Mouse (Mus musculus) layer of hippocampus, postnatal 25 days (tissue): Measurements from ENCODE around the gene Gabrb1. TPM values are rescaled to one million over a fixed set of nuclear protein-coding genes. Genes with fewer than 3 reads are reported as not detected.

ENCODE experiments used
- DNase-seq, 2 experiments: peaks; one replicate each; pipeline ENCODE4 v3.0.0; 2022; ENCODE audit warnings: mixed read lengths in 2 of 2, low spot score in 1 of 2; ENCODE audit errors: extremely low spot score in 1 of 2
- total RNA-seq, 2 experiments: library from RNA; stranded (reverse); gene quantifications; 2 replicates each; pipeline ENCODE4 v1.2.3; 2021

Gabrb1 gene
- total RNA-seq, 2 experiments from 2014 or later, result 123 to 132 TPM

DNA sequence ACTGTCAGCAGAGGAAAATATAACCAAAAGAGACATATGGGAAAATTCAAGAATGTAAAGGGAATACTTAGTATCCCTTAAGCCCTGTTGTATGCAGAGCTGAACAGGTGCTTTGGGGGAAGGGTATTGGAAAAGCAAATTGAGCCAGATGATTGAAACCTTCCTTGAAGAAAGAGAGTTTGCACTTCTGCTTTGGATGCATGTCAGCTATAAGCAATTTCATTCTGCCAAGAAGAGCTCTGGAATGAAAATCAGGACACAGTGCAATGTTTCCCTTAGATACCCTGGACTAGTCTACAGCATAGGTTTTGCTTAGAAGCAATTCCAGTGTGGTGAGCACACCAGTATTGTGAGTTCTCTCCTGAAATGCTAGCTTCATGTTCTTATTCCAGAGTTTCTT lies 170.4 kb downstream of the Gabrb1 start:
- no peak for DNase-seq

DNA sequence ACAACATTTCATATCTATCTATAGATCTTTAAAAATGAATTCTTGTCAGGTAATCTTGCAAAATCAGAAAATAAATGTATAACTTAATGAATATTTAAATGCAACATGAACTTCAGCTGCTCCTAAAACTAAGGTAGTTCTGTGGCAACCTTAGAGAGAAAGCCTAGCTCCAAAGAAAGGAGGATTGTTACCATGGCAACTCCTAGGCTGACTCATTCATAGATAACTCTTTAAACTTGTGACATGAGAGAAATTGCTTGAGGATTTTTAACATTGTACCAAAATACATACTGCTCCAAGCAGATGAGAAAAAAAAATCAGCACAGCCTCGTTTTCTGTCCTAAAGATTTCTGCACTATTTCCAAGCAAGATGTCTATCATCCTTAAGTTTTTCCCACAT lies 171.1 kb downstream of the Gabrb1 start:
- DNase-seq, result no peak

DNA sequence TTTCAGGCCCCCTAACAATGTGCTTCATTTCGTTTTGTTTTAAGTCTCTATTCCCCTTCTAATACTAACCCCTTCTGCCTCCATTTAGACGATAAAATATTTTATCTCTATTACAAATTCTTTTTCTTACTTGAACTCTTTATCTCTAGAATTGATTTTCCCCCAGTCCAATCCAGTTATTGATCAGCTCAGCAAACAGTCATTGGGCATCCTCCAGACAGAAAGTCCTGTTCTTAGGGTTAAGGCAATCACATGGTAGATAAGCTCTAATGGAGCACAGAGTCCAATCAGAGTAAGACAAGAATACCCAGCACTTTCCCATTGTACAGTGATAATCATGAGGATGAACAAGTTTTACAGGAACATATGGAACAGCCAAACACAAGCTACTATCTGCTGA lies 172.4 kb downstream of the Gabrb1 start:
- no peak for DNase-seq

DNA sequence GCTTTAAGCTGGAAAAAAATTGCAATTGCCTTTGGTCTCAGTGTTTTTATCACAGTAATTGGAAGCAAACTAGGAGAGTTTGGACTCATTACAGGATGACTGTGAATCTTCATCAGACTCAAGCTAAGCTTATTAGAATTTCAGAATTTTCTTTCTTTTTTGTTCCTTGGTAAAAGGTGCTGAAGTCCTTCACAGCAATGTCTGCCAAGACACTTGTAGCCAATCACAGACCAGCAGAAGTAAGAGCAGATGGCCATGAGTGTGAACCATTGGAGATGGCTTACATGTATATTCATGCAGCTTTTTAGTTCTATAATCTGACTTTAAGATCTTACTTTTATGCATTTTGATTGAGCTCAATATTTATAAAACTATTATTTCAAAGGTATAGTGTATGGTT lies 184.3 kb downstream of the Gabrb1 start:
- no peak for DNase-seq

DNA sequence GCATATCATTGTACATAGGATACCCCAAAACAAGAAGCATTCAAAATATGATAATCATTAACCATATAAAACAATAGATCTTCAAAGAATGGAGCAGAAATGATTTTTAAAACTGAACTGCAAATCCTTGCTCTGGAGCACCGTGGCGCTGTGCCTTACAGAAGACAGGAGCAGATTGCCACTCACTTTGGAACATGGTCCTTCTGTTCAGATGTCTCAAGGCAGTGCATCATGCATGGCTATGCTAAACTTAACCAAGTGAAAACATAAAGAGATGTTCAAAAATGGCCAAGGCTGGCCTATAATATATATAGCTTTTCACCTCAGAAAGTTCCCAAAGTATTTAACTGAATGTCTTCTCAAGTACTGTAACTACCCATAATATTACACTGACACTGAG lies 240.3 kb downstream of the Gabrb1 start:
- no peak for DNase-seq

DNA sequence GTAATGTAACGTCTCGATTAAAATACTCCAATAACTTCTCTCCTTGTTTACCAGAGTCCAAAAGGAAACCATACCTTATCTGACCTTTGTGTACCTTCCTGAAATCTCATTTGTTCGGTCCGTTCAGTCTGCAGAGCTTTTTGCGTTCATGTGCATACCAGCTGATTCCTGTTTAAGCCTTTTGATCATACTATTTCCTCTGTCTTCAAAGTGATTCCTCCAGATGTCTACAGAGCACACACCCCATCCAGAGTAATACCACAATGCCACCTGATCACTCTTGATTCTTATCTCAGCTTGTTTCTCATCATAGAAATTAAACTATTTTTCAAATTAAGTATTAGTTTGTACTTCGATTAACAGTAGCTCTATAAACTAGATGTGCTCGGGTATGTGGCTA lies 245.5 kb downstream of the Gabrb1 start:
- DNase-seq, result no peak

DNA sequence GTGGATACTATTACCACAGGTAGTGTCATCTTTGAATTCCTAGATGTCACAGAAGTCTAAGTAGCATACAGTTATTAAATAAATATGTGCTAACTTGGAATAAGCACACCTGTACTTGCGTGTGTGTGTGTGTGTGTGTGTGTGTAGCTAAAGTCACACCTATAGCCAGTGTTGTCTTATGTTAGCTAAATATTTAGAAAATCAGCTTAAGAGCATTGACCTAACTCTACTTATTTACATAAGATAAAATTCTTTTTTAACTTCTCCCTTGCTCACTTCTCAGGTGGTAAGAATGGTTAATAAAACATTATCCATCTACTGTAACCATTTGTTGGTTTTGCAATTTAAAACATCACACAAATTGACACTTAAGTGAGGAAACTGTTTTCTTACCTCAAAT lies 256.1 kb downstream of the Gabrb1 start:
- no peak for DNase-seq

DNA sequence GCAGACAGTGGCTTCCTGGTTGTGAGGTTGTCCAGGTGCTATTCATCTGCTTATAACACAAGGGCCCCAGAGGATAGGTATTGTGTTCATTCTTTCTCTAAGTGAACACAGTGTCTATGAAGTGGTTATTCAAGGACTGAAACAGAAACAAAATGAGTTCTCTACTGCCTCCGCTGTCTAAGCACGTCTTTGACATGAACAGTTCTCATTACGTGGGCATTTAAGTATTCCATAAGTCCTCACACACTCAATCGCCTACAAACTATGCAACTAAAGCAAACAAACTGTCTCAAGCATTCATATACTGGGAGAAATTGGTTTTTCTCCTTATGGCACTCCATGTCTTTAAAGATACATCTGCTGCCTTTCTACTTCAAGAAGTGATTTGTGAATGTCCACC lies 257.8 kb downstream of the Gabrb1 start:
- no peak for DNase-seq

DNA sequence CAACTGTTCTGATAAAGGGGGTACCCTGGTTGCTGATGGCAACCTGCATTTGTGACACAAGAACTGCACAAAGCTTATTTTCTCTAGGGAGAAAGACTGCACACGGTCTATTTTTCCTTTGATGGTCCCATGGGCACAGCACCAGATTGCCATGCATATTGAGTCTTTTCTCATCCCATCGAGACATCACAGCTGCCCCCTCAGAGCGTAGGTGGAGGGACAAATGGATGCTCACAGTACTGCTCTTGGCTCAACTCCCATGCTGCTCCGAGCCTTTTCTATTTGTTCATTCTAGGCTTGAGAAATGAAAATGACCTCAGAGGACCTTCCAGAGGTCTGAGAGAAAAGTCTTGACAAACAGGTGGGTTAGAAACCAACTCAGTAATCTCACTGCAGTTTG lies 259.3 kb downstream of the Gabrb1 start:
- DNase-seq, result peak; percentile 36 to 48

DNA sequence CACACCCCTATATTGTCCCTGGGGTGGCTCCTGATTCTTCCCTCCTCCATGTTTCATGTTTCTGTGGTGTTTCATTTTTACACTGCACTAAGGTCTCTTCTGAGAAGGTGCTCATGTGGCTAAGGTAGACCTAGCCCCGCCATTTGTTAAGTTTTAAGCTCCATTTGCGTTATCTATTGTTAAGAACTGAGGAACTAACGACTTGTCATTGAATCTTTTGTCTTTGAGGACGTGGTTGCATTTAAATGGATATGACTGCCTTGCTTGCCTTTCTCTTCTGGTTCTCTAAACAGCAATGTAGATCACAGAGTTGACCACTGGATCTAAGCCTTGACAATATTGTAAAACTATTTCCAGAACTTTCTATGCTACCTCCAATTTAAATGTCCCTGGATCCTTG lies 265.7 kb downstream of the Gabrb1 start:
- DNase-seq, result no peak

DNA sequence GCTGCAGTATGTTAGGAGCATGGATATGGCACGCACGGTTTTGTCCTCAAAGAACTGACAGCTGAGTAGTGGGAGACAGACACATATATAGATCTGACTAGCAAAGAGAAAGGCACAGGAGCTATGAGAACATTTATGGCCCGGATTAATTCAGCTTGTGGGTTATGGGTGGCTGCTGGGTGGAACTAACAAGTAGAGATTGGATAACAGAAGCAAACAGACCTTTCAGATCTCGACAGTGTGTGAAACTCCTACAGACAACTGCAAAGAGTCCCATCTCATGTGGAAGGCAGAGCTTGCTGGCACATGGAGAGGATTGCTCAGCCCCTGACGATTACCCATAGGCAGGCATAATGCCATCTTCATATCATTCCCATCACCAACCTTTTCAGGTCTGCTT lies 268.4 kb downstream of the Gabrb1 start:
- DNase-seq, result no peak

DNA sequence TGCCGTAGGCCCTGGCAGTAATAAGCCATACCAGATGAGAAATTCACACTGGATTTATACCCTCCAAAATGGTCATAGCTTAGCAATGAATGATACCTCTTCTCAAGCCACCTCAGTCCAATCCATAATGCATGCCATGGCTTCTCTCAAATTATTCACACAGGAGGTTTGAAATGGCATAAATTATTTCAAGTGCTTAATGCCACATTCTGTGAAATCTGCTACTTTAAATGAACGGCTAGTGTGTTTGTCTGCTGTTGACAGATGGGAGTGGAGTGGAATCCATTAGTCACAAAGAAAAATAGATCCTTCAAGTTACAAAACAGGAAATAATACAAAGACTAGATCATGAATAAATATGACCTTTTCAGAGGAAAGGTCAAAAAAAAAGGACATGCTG lies 272.1 kb downstream of the Gabrb1 start:
- DNase-seq, result no peak

DNA sequence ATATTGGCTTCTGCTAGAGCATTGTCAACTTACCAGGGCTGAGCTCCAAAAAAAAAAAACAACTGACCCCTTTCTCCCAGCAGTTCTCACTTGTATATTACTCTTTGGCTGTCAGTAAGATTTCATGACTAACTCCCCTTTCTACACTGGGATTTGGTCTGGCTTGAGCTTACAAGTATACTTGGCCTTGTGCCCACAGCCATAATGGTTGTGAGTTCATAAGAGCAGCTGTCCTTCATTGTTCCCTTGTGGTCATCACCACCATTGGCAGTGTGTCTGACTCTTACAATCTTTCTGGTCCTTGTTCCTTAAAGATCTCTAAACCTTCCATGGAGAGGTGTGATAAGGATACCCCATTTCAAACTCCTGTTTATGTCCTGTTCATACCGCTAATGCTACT lies 293.5 kb downstream of the Gabrb1 start:
- DNase-seq, result no peak

DNA sequence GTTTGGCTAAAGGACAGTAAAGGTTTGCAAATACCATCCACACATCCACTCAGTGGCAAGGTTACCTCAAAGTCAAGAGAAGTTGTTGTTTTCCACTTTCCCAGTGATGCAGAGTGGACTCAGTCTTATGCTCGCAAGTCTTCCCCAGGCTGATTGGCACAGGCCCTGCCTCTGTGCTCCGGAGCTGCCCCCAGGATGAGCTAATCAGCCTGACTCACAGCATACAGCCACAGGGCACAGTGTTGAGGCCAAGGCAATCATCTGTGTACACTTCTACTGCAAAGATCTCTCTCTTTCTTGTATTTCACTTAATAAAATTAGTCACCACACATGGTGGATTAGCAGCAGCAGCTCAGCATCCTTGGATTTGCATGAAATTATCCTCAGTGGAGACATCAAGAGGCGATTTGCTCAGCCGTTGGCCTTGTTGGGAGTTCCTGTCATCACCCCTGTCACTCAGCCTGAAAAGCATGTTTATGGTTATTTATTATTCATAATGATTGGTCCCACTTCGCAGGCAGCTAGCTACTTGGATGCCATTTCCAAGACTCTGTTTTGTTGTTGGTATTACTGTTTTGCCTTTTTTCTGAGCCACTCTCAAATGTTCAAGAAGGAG lies 297.3 kb downstream of the Gabrb1 start:
- DNase-seq, result no peak

DNA sequence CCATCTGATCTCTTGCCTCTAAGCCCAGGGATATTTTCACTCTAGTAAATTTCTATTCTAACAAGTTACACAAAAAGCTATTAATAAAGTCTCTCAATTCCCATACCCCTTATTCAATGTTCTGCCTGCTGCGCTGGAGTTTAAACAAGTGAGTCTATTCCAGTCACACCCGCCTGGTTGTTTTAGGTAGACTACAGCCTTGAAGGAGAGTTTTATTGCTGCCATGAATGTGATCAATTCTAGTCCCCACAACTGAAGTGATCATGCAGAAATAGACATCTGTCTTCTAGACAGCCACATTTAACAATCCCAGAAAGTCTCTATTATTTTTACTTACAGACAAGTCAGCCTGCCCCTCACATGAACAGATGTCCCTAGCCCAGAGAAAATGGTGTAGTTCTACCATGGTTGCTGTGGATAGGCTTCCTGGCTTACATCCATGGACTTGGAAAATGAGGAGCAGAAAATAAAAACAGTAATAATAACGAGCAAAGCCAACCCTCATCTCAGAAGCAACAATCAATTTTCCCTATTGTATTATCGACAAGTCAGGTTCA lies 307.0 kb downstream of the Gabrb1 start:
- no peak for DNase-seq

DNA sequence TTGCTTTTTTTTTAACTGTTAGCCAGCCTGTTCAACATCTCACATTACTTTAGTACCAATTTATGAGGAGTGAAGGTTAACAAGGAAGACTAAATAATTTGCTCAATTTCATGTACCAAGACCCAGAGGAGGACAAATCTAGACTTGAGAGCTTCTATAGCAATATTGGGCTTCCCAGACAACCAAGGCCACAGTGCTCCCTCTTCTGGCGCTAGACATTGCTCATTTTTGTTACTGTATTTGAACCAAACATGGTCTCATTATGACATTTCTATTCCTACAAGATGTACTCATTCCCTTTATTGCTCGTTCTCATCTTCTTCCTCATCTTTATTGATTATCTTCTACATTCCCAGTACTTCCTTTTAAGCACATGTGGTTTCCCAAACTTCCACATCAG lies 307.6 kb downstream of the Gabrb1 start:
- DNase-seq, result no peak

DNA sequence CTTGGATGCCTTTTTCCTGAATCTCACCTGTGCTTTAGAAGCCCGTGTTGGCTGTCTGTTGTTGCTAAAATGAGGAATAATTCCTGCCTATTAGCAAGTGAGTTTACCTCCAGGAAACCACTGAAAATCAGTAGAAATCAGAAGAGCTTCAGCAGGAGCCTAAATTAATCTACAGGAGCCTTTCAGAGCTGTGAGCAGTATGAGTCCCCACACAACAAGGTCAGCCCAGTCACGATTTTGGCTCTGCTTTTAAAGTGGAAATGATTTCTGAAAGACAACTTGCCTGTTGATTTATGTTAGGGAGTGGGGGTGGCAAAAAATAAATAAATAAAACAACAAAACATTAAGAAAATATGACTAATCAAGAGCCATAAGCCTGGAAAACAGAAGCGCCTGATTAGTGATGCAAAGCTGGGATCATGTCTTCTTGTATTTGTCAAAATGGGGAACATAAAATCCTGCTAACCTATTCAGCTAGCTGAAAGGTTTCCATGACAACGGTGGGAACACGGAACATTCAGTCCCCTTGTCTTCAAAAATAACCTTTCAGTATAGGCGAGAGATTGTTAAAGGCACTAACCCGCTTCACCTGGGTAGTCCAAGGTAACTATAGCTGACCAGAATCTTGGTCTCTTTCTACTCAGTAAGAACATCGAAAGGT lies 312.4 kb downstream of the Gabrb1 start:
- no peak for DNase-seq

DNA sequence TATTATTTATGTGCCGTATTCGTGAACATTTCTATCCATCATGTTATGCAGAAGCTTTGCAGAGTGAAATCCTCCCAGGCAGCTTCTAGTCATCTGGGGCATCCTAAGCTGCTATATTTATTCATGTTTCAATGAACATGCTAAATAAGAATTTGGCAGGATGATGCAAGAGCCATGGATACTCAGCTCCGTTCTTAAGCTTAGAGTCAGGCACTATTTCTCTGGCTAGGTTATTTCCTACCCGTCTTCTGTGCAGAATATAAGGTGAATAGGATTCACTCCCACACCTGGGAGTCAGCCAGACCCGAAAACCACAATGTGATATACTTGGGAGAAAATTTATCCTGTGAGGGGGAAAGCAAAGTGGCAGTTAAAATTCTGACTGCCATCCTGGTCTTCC lies 314.9 kb downstream of the Gabrb1 start:
- no peak for DNase-seq

DNA sequence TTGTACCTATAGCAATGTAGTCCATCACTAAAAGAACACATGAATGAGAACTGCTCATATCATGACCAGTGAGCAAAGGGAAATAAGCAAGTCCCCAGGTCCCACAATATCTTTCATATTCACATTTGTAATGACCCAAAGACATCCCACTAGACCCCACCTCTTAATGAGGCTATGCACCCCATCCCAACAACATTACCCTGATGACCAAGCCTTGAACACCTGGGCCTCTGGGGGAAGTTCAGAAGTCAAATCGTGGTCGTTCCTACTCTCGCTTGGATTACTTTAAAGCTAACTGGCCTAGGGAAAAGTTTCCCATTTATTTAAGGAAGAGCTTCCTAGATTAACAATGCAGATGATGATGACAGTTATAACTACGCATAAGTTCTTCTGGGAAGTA lies 318.2 kb downstream of the Gabrb1 start:
- DNase-seq, result no peak

DNA sequence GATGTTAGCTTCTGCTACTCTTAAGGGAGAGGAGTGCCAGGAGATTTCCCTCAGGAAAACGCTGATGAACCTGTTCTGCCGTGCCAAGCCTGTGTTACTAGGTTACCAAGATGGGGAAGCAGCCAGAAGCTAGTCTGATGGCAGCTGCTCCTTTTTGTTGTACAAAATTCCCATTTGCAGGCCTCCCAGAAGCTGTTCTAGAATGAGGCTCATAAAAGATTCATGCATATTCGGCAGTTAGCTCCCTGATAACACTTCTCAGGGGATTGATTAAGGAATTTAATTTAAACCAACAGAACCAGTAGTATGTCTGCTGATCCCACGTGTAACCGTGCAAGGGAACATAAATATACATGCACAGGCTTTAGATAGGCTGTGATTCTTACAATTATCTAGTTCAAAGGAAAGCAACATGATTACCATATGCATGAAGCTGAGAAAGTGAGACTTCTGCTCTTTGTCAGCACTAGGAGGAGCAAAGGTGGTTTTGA lies 318.7 kb downstream of the Gabrb1 start:
- peak in 1 of 2 experiments; percentile 51 for DNase-seq

DNA sequence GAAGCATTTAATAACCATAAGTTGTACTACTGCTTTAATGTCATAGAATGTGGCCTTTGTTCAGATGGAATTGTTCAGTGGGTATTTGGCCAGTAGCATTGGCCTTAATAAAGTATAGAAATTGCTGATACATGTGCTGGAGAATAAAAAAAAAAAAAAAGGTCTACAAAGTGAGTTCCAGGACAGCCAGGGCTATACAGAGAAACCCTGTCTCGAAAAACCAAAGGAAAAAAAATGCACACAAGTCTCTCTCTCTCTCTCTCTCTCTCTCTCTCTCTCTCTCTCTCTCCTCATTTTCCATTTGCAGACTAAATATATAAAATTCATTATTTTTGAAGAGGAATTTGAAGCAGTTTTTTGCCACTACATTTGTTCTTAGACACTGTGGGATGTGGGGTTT lies 328.6 kb downstream of the Gabrb1 start:
- no peak for DNase-seq

DNA sequence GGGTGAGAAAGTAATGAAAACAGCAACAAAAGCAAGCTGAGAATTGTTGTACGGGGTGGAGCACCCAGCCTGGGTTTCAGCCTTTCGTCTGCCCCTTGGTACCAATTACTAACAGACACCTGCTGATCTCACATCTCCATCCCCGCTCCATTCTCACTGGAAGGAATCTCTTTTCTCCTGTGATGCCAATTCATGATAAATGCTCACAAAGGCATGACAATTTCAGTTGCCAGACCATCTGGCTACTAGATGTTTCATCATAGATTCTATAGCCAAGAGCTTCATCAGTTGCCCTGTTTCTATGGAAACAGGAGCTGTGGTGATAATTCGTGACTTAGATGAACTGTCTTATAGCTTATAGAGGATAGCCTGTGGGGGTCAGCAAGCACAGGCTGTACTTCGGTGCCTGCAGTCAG lies 329.1 kb downstream of the Gabrb1 start:
- DNase-seq, result no peak
